Mouse (Mus musculus): ENCODE measurements around the gene Chdh.

- TF ChIP-seq CTCF (IDR thresholded peaks at IDR 0.05; ENCODE audit: extremely low read depth, insufficient read depth, low read length) (no peak), POLR2A (IDR thresholded peaks at IDR 0.05; ENCODE audit: extremely low read depth, insufficient read depth, low read length) (no peak)
These were observed 1.2 kb downstream of the Chdh start for GRCm38 (mm10) chr14:30009864-30010560.
